Mouse (Mus musculus) fat pad, adult 2 months (tissue): ENCODE results near the gene Ccdc78.

ENCODE experiments used
- DNase-seq: peaks from one replicate; pipeline ENCODE4 v3.0.0-alpha.2; 2011; ENCODE audit warnings: low read depth, low spot score; ENCODE audit errors: extremely low read depth

The Ccdc78 gene

GRCm38 (mm10) chr17:25809606-25810340, 23.4 kb downstream of the Ccdc78 start:
- DNase-seq = no peak

DNA sequence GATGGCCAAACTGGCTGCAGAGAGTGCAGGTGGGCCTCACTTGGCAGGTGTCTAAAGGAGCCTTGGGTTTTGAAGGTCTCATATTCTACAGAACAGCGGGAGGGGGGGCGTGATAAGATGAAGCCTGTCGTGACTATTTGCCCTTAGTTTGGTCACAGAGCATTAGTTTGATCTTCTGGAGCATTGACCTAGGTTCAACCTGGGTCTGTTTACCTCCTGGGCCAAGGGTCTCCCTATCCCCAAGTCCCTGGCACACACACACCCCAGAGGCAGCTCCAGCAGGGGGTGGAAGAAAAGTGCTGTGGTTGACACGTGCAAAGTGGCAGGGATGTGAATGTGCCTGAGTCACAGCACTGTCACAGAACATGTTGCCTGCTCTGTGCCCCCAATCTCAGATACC, 24.5 kb downstream of the Ccdc78 start:
- DNase-seq = no peak

DNA sequence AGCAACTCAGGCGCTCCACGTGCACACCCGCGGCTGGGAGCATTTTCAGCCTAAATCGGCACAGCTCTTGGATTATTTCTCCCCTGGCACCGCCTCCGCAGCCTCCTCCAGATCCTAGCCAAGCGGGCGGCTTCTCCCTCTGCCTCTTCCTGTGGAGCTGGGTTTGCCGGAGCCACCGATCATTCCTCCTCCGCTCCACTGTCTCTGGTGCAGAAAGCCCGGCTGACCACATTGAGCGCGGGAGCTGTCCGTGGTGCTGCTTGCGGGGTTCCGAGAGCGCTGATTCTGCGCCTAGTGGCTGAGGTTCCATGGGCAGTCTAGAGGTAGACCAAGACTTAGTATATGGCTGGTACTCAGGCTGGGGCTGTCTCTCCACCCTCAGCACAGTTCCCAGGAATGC, 27.1 kb downstream of the Ccdc78 start:
- no peak for DNase-seq

GRCm38 (mm10) chr17:25817662-25818061, 31.3 kb downstream of the Ccdc78 start:
- no peak for DNase-seq

DNA sequence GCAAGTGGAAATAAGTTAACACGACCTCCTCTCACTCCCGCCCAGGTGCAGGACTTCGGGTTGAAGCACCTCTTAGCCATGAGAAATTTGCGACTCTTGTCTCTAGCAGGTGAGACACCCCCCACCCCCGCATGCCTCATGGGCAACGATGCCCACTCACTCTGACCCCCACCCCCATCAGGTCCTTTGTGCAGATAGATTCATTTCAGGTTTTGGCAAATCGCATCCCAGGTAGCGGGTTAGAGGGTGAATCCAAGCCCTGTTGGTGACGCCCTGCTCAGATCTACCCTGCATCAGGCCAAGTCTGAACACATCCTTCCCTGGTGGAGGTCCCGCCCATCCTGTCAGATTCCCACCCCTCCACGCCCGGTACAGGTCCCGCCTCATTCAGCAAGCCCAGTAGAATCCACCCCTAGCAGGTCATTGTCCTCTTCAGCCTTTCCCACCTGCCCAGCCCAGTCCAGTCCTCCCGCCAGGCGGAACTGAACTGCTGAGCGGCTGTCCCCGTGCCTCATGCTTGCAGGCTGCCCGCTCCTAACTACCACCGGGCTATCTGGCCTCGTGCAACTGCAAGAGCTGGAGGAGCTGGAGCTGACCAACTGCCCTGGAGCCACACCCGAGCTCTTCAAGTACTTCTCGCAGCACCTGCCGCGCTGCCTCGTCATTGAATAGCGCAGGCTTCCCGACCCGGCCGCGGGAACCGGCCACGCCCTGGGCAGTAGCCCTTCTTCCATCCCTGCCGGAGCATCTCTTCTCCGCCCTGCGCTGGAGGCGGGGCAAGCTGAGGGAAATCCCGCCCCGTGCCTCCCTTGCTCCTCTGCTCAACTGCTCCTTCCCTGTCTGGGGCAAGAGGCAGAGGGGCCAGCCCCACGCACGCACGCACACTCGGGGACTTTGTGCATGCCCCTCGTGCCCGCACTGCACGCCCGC, 32.7 kb downstream of the Ccdc78 start:
- no peak for DNase-seq

GRCm38 (mm10) chr17:25823452-25823851, 37.1 kb downstream of the Ccdc78 start, which contains the start of gene Wdr24:
TSS of gene Wdr24 (plus strand) at chr17:25823627.
- no peak for DNase-seq

- no peak for DNase-seq
These were observed 38.2 kb downstream of the Ccdc78 start for GRCm38 (mm10) chr17:25824362-25825142.

DNA sequence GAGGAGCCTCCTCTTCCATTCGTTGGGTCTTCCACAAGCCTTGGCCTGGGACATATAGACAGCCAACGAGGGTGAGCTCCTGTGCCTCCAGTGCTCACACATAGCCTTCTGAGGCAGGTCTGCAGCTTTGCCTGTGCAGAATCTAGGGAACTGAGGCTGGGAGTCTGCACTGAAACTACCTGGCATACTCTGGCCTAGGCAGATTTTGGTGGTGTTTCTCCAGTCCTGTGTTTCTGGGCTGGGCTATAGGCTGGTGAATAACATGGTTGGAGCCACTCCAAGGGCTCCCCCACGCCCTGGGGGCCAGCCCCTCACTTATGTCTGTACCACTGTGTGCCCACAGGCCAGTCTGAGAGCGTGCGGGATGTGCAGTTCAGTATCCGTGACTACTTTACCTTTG, 38.9 kb downstream of the Ccdc78 start:
- DNase-seq = no peak

DNA sequence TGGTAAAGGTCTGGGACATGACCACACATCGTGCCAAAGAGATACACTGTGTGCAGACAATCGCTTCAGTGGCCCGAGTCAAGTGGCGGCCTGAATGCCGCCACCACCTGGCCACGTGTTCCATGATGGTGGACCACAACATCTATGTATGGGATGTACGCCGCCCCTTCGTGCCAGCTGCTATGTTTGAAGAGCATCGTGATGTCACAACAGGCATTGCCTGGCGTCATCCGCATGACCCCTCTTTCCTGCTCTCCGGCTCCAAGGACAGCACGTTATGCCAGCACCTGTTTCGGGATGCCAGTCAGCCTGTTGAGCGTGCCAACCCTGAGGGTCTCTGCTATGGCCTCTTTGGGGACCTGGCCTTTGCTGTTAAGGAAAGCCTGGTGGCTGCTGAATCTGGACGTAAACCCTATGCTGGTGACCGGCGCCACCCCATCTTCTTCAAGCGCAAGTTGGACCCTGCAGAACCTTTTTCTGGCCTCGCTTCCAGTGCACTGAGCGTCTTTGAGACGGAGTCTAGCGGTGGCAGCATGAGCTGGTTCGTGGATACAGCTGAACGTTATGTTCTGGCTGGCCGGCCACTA, 39.7 kb downstream of the Ccdc78 start:
- DNase-seq = no peak

DNA sequence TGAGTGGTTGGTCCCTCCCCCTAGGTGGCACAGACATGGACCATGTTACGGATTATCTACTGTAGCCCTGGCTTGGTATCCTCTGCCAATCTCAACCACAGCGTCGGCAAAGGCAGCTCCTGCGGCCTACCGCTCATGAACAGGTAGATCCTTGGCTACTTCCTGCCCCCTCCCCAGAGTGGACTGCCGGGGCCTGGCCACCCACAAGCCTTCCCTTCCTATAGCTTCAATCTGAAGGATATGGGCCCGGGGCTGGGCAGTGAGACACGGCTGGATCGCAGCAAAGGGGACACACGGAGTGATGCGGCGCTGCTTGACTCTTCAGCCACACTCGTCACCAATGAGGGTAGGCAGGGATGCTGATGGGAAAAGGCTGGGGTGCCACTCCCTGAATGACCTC, 40.6 kb downstream of the Ccdc78 start:
- DNase-seq = no peak

DNA sequence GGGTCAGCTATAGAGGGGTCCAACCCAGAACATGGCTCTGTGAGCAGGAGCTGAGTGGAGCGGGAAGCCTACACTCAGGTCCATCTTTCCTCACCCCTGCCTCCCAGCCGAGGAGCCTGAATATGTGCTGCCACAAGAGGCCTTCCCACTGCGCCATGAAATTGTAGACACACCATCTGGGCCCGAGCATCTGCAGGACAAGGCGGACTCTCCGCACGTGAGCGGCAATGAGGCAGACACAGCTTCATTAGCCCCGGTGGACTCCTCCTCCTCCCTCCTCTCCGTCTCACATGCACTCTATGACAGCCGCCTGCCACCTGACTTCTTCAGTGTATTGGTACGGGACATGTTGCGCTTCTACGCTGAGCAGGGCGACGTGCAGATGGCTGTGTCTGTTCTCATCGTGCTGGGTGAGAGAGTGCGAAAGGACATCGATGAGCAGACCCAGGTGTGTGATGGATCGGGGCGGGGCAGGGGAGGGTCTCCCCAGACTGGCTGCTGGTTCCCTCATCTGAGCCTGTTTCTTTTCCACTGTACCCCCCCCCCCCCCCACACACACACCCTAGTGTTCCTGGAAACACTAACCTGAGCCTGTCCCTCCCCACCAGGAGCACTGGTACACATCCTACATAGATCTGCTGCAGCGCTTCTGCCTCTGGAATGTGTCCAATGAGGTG, 41.3 kb downstream of the Ccdc78 start:
- DNase-seq = no peak

GRCm38 (mm10) chr17:25828223-25828594, 41.8 kb downstream of the Ccdc78 start:
- DNase-seq = no peak

- no peak for DNase-seq
These were observed 42.6 kb downstream of the Ccdc78 start, which contains the start of gene Jmjd8 for GRCm38 (mm10) chr17:25828712-25829557. TSS of gene Jmjd8 (plus strand) at chr17:25828867.

- no peak for DNase-seq
These were observed 43.2 kb downstream of the Ccdc78 start for GRCm38 (mm10) chr17:25829558-25830017.

- DNase-seq = no peak
These were observed 43.9 kb downstream of the Ccdc78 start for GRCm38 (mm10) chr17:25830200-25830753.

- DNase-seq = no peak
These were observed 44.5 kb downstream of the Ccdc78 start for GRCm38 (mm10) chr17:25830806-25831431.

DNA sequence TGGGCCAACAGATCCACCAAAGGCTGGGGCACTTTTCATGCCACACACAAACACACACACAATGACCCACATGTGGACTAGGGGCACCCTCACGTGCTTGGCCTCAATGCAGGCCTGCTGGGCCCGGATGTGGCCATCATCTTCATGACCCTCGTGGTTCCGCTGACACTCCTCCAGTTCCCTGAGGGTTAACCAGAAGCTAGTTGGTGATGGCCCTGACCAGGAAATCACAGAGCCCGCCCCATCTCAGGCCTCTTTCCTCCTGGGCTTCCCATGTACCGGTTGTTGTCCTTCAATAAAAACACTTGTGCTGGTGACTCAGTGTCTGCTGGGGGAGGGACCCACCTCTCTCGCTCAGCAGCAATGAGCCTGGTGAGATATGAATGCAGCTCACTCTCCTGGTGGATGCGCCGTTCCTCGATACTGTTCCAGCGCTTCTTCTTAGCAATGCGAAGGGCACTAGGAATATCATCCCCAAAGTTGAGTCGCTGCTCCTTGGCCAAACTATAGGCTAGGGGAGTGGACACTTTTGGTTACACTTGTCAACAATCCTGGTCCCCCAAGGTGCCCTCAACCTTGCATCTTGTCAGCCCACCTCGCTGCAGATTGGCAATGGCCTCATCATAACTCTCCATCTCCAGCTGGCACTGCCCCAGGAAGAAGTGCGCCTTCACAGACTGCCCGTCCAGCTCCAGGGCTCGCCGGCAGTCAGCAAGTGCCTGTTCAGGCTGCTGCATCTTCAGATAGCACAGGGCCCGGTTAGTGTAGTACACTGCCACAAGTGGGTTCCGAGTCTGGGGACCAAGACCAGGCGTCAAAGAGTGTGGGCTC, 45.3 kb downstream of the Ccdc78 start:
- no peak for DNase-seq
